Mouse (Mus musculus): Measurements from ENCODE around the gene Fam102a.

The Fam102a gene

DNA sequence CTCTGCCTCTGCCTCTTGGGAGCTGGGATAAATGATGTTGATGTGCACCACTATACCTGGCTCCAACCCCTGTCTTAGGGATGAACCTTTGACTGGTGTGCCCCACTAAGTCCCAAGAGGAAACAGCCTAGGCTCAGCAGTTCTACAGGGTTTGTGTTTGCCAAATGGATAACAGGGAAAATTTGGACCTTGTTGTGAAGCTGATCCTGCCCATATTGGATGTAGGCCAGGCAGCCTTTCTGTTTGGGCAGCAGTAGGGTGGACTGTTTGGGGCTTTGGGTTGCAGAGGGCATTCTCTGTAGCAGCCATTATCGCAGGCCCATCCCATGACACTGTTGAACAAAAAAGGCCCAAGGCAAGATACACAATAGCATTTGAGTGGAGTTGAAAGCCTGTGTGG is 11.8 kb downstream of the Fam102a start:
- DNase-seq (ENCODE audit: extremely low spot score), result no peak

DNA sequence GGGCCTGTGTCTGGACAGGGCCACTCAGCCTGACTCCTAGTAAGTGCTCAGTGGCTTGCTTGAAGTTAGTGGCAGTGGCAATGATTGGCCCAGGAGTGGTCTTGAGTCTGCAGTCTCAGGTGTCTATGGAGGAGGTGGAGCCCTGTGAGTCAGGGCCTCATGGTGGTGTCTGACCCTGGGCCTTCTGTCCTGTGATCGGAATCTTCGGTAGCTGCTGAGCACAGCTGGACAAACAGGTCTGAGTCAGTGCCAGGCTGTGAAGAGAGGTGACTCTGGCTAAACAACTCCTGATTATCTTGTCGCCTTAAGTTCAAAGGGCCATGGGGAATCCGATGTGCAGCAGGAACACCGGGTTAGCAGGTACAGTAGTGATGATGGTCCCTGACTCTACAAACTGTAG is 12.2 kb downstream of the Fam102a start:
- DNase-seq (ENCODE audit: extremely low spot score), result no peak

DNA sequence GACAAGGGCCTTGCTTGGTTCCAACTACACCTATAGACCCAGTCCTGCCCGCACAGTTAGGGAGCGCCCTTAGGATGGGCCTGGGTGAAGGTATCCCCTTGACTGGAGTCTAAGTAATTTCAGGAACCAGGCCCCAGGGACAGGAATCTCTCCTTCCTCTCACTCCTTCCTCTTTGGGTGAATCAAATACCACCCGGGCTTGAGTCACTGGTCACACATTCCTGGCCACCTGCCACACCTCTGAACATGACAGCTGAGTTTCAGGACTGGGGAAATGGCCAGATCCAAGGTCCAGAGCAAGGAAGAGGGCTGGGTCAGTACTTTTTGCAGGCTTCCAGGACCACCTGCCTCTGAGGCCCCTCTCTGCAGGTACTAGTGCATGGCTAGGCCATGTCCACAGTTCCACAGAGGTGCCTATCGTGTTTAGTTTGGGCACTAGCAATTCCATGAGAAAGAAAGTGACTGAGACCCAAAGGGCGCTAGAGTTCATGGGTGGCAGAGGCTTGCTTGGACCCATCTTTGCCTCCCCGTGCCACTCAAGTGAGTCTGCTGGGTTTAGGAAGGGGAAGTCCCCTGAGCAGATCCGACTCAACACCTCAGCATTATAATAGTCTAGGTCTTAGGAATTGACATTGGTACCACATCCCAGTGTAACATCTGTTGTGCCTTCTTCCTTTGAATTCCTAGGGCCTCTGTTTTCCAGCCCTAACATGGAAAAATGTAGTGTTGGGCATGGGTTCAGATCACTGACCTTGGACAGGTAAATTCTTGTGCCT is 13.0 kb downstream of the Fam102a start:
- DNase-seq (ENCODE audit: extremely low spot score), result no peak

DNA sequence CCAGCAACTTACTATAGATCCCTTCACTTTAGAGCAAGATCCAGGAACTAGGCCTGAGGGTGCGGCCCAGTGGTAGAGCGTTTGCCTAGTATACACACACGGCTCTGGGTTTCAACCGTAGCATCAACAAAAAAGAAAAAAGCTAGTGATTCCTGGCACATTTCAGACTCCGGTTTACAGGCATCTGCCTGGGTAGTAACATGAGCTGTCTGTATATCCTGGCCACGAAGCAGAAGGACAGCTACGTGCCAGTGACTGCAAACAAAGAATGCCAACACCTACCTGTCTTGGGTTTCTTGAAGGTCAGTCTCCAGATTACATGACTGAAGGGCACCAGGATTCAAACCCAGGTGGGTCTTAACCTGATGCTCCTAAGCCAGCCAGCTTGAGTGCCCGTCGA is 14.0 kb downstream of the Fam102a start:
- DNase-seq (ENCODE audit: extremely low spot score), result no peak

DNA sequence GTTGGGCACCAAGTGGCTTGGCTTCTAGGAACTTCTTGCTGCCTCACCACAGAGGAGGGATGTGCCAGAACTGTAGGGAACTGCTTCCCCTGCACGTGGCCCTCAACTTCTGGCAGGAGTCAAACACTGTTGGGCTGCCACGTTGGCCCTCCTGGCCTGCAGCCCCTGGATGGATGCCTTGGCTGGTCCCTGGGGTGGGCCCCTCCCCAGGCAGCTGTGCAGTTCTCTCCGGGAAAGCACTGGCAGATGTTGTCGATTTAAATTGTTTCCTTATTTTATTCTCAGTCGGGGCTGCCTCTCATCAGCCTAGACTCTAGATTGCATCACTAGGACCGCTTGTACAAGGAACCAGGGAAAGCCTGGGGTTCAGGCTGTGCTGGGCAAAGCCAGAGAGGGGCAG is 14.6 kb downstream of the Fam102a start:
- DNase-seq (ENCODE audit: extremely low spot score), result no peak

DNA sequence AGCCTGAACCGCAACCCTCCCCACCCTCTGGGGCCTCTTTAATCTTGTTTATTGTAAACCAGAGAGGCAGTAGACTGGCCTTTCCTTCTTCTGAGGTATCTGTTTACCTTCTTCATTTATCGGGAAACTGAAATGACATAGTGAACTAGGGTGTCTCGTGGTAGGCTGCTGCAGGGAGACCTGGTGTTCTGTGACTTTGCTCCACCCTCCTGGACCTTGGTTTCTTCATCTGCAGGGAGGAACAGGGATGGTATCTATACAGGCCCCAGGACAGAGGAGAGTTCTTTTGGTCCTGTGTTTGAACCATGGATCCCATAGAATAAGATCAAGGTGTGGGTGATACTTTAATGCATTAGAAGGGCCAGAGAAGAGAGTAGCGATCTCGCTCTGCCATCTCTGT is 16.1 kb downstream of the Fam102a start:
- no peak for DNase-seq (ENCODE audit: extremely low spot score)

DNA sequence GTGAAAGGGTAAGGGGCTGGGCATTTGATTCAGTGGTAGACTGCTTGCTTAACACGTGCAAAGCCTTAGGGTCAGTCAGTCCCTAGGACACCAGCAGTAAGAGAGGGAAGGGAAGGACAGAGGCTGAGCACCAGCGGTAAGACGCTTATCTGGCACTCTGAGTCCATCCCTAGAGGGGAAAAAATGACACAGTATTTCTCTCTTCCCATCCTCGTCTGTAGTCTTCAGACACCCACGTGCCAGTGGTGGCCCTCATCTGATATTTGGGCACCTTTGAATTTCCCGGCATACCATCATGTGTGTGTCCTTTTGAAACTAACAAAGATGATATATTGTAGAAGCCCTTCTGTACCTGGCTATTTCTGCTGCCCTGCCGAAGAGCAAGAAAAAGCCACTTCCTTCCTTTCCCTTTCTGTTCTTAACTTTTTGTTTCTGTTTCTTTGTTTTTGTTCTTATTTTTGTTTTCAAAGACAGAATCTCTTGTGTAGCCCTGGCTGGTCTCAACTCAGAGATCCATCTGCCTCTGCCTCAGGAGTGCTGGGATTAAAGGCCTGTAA is 18.5 kb downstream of the Fam102a start:
- no peak for DNase-seq (ENCODE audit: extremely low spot score)

DNA sequence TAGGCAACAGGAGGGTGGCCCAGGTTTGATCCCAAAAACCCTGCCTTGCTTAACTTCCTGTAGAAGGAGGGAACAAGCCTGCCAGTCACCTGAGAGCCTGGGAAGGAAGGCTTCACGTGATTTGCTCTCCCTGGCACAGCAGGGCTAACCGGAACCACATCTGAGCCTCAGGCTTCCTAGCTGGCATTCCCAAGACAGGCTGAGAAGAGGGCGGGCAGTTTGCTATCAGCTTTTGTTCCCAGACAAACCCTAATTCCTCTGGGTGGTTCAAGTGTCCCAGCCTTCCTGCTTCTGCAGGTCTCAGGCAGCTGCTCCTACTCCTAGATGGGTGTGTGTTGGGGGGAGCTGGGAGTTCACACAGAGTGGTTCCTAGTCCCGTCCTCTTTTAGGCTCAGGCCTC is 20.4 kb downstream of the Fam102a start:
- DNase-seq (ENCODE audit: extremely low spot score), result no peak

DNA sequence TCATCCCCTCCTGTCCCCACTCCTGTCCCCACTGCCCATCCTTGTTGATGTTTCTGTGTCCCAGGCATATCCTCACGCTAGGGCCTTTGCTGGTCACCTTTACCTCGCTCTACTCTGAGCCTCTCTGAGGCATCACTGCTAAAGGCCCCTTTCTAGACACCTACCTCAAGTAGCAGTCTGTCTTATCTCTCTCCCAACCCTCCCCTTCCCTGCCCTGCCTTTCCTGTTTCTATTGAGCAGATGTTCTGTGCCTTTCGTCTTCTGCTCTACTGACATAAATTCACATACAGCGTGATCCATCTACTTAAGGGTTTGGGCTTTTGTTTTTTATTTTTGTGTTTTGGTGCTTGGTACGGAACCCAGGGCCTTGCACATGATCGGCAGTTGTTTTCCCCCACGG is 20.9 kb downstream of the Fam102a start:
- no peak for DNase-seq (ENCODE audit: extremely low spot score)

DNA sequence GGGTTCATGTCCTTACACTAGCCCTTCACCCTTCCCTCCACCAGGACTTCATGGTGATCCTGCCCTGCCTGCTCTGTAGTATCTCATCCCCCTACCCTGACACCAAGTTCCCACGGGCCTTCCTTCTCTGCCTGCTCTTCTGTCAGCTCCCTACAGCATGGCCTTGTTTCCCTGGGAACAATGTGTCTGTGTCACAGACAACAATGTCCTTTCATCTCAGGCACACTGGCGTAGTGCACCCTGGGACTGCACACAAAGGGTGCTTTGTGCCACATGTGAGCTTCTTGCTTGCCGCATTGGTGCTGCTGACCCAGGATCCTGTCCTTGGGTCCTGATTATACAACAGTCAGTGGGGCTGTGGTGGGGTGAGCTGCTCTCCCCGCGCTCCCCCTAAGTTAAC is 24.4 kb downstream of the Fam102a start:
- DNase-seq (ENCODE audit: extremely low spot score), result peak; percentile 47

DNA sequence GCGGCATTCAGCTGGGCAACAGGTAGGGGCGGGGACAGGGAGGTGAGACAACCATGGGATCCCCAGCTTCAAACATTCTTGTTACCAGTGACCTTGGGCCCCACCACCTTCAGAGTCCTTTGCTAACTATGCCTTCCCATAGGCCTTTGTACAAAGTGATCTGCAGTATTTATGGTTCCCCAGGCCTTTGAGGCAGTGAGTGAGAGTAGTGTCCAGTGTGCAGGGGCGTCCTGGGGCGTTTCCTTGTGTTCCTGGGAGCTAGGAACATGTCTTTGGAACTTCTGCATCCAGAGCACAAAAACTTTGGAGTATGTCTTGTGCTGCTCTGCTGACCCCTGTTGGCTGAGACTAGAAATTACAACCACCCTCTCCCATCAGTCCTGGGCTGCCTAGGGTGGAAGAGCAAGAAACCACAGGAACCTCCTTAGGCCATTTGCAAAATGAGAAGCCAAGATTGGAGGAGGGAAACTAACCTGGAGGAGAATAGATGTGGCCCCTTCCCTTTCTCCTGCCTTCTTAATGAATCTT is 31.5 kb downstream of the Fam102a start:
- peak; percentile 68 for DNase-seq (ENCODE audit: extremely low spot score)

DNA sequence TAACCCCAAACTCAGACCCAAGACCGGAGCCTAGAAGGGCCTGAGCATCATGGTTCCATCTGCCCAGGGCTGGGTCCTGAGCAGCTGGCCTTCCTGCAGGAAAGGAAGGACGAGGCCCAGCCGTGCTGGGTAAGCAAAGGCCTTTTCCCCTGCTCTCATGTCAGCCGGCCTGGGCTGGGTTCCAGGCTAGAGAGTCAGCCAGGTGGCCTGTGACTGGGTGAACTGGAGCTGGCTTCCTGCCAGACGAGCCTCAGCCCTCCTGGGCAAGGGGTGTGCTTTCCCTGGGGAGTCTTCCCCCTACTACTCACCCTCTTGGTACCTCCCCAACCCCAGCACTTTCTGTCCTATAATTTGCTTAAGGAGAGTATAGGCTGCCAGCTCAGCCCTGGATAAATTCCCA is 33.0 kb downstream of the Fam102a start:
- no peak for DNase-seq (ENCODE audit: extremely low spot score)

DNA sequence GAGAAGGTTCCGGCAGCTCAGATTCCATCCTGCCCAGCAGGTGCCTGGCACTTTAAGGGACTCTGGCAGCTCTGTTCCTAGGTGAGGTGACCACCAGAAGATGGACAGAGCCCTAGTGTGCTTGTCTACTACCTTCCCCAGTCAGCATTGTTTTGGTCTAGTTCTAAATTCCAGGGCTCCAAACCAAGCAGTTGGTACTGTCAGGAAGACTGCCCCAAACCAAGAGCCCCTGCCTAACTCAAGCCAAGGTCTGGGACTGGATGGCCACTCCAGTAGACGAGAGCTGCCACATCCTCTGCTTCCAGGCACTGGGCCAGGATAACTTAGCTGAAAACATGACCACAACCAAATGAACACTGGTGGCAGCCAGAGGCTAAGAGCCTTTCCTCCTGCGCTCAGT is 33.8 kb downstream of the Fam102a start:
- DNase-seq (ENCODE audit: extremely low spot score), result no peak

DNA sequence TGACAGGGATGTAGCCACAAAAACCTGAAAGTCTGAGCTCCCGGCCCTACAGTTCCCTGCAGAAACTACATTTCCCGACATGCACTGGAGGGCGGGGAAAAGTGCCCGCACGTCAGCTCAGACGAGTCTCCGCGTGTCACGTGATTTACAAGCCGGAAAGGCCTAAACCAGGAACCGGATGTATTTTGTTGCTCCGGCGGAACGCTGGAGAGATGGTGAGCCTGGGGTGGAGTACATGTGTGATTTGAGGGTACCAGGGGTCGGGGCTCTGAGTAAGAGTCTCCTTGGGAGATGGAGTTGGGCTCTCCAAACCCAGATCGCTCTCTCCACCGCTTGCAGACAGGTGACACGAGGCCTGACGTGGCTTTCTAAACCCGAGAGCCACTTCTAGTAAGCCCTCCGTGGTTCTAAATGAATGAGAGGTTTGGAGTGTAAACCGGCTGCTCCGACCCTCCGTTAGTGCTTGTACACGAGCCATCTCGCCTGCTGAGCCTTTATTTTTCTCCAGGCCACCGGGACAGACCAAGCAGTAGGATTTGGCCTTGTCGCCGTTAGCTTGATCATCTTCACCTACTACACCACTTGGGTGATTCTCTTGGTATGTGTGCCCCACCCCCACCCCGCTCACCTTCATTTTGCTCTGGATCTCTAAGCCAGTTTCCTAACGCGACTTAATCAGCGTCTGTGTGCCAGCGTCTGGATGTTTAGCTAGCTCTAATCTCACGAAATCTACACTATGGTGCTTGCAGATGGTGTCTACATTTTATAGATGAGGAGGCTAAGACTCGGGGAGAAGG is 35.8 kb downstream of the Fam102a start, which contains the start of gene Dpm2:
Gene Dpm2, plus strand, starts transcription at position 161 of the 797 bp plus-strand sequence.
- DNase-seq (ENCODE audit: extremely low spot score), result peak; percentile 86

DNA sequence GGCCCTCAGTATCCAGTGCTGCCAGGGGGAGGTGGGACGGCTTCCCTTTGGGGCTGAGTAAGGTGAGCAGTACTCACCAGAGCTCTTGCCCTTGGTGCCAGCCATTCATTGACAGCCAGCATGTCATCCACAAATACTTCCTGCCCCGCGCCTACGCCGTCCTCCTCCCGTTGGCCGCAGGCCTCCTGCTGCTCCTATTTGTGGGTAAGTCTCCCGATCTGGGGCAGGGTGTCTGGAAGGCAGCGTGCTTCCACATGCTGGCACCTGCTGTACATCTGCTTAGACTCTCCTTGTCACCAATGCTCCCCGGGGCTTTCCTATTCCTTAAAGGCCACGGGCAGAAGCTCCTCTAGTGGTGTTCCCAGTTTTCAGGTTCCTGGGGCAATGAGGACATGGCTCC is 37.1 kb downstream of the Fam102a start:
- DNase-seq (ENCODE audit: extremely low spot score), result no peak

DNA sequence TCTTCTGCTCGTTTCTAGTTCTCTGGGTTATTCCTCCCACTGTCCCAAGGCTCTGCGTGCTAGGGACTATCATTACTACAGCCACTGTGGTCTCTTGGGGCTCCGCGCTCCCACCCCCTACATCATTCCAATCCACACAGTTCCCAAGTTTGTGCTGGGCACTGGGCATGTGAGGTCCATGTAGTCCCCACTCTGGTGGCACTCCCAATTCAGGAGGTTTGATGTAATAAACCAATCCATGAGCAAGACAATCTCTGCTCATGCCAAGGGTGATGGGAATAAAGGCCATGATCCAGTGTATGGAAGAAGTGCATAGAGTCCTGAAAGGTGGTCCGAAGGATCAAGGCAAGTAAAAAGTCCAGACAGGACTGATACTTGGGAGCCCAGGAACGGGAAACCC is 39.4 kb downstream of the Fam102a start, which contains the start of gene Pip5kl1:
Gene Pip5kl1, plus strand, starts transcription at position 301 of the 400 bp plus-strand sequence.
- DNase-seq (ENCODE audit: extremely low spot score), result no peak

DNA sequence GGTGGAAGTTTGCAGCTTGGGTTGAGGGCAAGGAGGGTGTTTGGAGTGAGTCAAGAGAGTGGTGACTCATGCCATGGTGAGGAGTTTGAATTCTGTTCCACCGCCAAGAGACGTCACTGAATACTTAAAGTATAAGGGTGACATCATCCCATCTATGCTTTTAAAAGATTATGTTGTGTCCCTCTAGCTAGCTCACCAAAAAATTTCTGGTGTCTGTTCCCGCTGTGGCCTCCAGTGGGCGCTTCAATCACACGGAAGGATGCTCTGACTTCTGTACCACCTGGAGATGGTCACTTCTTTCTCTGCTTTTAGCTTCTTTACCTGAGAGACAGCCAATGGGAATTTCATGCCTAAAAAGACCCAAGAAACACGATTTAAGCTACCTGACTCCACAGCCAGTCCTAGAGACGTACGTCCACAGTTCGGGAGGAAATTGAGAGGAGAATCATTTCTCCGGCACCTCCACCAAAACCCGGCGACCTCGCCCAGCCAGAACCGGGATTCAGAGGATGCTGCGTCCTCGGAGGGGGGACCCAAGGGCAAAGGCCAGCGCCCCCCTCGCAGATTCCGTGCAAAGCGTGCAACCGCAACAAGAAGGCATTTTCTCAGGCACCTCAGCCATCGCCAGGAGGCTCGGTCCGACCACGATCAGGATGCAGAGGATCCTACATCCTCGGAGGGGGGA is 39.9 kb downstream of the Fam102a start:
- peak; percentile 63 for DNase-seq (ENCODE audit: extremely low spot score)

DNA sequence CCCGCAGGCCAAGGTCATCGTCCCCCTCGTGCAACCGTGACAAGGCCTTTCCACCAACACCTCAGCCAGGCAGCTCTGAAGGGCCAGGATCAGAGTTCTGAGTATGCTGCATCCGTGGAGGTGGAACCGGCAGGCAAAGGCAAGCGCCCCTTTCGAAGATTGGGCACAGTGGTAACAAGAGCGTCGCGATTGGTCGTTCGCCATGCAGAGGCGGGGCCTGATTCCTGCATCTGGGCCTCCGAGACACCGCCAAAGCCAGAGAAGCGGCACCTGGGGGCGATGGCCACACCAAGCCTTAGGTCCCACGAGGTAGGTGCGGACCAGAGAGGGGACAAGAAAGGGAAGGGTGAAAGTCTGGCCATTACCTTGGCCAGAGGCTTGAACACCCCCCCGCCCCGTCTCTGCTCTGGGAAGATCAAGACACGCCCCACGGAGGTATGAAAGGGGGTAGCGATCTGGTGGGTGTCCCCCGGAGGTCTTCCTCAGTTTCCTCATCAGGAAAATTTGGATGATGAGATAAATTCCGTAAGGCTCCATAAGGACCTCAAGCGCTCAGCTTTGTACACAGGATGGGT is 40.5 kb downstream of the Fam102a start, which contains the start of gene 9430097D07Rik:
Gene 9430097D07Rik, minus strand, starts transcription at position 99 of the 575 bp plus-strand sequence.
- DNase-seq (ENCODE audit: extremely low spot score), result peak; percentile 70

DNA sequence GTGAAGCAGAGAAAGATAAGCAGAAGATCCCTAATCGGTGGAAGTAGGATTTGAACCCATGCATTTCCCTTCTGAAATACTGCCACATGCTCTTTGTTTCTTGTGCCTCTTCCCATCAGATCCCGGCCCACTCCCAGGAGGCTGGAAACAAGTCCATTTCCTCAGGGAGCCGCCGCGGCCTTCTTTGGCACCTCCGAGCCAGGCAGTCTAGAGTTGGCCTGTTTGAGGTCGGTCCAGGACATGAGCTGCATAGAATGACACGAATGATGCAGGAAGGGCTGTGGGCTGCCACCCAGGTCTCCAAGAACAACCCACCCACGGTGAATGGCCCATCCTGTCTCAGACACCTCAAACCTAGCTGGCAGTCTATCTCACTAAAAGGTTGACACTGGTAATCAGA is 41.4 kb downstream of the Fam102a start:
- DNase-seq (ENCODE audit: extremely low spot score), result no peak

DNA sequence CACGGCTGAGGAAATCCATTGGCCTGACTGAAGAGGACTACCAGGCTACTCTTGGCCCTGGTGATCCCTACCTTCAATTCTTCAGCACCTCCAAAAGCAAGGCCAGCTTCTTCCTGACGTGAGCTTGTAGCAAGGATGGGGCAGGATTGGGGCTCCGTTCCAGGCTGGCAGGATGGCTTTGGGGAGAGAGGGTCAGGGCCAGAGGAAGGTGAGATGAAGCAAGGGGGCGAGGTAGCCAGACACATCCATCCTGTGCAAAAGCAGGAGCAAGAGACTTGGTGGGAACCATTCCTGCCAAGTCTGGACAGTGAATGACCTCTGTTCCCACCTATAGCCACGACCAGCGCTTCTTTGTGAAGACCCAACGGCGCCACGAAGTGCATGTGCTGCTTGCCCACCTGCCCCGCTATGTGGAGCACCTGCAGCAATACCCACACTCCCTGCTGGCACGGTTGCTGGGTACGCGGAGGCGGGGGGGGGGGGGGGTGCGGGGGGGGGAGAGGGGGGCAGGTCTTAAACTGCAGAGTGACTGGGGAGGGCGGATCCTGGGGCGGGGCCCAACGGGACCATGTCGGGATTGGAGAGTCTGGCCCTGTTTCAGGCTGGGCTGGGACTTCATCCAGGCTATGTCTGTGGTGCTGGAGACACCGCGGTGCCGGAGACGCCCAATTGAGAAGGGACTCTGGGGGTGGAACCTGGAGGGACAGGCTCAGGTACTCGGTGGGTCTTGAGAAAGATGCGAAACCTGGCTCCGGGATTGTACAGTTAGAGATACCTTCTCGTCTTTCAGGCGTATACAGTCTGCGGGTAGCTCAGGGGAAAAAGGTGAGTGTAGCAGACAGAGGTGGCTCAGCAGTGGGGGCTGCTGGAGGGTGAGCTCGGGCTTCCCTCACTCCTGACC is 43.3 kb downstream of the Fam102a start:
- DNase-seq (ENCODE audit: extremely low spot score), result no peak
